Mouse (Mus musculus): ENCODE data around the gene Xrcc2.

GRCm38 (mm10) chr5:25724134-25724675 is 18.6 kb upstream of the Xrcc2 start:
- no peak for TF ChIP-seq CTCF (conservative IDR thresholded peaks at IDR 0.05; ENCODE audit: low read length)
- TF ChIP-seq POU5F1 (IDR thresholded peaks at IDR 0.05; ENCODE audit: borderline replicate concordance, low read length): no peak

Measured in E14TG2a.4 (cell line).